Mouse (Mus musculus) left cerebral cortex, postnatal 14 days (tissue): ENCODE measurements around the gene Rasgrf1. TPM values are rescaled to one million over a fixed set of nuclear protein-coding genes. Genes with fewer than 3 reads are reported as not detected.

Experiments
- DNase-seq, 2 experiments: peaks; one replicate each; pipeline ENCODE4 v3.0.0; 2021 to 2022; ENCODE audit warnings: low spot score in 2 of 2, mixed read lengths in 1 of 2
- intact Hi-C: fragments of 180-260 bp; cut with DNase I; formaldehyde crosslinking; loops from one replicate; pipeline ENCODE4 v1.15.1; 2025
- total RNA-seq, 2 experiments: library from RNA; stranded (reverse); gene quantifications; 2 replicates each; pipeline ENCODE4 v1.2.3; 2021

The Rasgrf1 gene
- total RNA-seq, 2 experiments from 2014 or later, result 146 to 187 TPM

DNA sequence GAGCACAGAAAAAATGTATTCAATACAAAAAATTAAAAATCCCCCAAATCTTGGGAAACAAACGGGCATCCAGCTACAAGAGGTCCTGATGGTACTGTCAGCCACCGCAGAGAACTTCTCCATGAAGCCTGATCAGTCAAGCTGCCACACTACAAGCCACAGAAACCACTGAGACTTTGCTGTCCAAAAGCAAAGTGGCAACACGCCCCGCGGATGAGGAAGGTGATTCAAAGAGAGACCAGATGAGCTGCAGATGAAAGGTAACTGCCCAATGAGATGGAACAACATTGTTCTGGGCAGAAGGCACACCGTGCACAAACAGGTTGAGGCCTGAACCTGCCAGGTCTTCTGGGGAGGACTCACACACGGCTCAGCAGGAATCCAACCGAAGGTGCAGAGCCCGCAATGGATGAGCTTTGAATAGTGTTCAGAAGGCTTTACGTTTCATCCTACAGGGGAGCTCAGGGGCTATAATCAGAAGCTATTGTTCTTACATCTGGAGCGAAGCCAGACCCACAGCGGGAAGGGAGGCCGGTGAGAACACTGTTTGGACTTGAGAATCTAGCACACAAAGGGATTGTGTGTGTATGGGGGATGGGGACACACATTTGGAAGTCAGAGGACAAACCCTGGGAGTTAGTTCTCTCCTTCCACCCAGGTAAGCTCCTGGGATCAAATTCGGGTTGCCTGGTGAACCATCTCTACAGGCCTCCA lies 9.4 kb upstream of the Rasgrf1 start:
- DNase-seq, result no peak
- intact Hi-C loops, result no loop called here

DNA sequence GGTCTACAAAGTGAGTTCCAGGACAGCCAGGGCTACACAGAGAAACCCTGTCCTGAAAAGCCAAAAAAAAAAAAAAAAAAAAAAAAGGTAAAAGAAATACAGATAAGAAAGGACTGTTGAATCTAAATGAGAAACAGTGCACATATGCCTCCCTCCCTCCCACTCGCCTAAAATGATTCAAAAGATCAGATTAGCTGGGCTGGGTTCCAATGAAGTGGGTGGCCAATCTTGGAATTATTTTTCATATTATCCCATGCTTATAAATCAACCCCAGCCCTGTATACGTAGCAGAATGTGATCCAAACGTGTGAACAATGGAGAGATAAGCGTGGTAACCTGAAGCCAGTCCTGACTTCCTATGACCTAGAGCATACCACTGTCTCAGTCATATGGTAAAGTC lies 8.5 kb upstream of the Rasgrf1 start:
- DNase-seq, result peak in 1 of 2 experiments; percentile 3
- intact Hi-C loops, result no loop called here

DNA sequence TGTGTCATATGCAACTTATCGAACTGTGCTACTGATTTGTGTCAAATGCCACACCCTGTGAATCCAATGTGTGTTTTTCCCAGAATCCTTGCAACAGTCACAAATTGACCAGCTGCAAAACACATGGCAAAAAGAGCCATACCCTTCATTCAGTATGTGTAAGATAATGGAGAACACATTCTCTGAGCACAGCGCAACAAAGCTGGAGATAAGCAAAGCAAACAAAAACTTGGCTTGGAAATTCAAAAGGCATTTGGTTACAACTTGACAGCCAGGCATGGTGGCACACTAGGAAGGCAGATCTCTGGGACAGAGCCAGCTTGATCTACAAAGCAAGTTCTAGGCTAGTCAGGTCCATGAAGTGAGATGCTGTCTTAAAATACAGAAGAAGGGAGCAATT lies 6.9 kb upstream of the Rasgrf1 start:
- DNase-seq, result no peak
- intact Hi-C loops, result no loop called here

DNA sequence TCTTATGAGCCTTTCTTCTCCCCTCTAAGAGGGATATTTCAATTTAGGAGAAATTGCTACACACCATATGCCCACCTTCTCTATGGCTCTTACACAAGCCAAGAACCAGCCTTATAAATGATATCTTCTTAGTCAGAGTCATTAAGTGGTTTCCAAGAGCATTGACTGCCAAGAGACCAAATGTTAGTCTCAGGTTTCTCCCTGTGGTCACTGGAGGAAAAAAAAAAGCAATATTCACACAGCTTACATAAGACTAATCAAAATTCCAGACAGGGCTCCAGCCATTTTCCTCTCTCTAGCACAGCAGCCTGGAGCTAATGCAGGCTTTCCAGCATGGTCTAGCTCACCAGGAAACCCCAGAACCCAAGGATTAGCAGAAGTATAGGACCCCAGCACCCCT lies 3.1 kb upstream of the Rasgrf1 start:
- no peak for DNase-seq
- intact Hi-C loops, result loop anchor here (5.0 kb wide), 2 partner anchors 34 to 79 kb away; no protein-coding TSS in a partner anchor

DNA sequence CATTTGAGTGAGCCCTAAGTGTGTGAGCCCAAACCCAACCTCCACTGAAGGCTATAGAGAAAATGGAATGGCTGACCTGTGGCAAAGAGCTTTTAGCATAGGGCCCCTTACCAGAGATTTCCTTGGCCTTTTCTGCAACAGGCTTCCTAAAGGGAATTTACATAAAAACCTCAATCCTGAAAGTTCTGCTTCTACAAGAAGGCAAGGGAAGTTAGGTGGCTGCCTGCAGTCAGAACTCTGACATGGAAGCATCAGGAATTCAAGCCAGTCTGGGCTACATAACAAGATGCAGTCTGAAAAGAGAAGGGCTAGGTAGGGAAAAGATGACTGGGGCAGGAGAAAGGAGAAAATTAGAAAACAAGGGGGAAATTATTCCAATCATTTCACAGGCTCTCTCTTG lies 1.8 kb upstream of the Rasgrf1 start:
- intact Hi-C loops, result loop anchor here (5.0 kb wide), 2 partner anchors 36 to 81 kb away; no protein-coding TSS in a partner anchor
- DNase-seq, result no peak

DNA sequence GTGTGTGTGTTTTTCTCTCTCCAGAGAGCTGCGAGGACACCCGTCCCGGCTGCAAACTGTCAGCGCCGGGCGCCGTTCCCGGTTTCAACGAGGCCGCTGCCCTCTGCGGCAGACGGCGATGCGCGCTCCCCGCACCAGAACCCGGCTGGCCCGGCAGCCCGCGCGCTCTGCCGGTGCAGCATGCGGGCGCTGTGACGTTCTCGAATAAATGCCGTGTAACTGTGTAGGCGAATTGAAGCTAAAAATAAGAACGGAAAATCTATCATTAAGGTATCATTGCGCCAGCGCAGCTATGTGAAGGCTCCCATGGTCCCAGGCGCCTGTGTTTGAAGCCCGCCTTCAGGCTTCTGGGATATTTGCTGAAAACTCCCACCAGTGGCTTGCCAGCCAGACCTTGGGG lies 1.1 kb upstream of the Rasgrf1 start:
- intact Hi-C loops, result loop anchor here (5.0 kb wide), 2 partner anchors 36 to 81 kb away; no protein-coding TSS in a partner anchor

DNA sequence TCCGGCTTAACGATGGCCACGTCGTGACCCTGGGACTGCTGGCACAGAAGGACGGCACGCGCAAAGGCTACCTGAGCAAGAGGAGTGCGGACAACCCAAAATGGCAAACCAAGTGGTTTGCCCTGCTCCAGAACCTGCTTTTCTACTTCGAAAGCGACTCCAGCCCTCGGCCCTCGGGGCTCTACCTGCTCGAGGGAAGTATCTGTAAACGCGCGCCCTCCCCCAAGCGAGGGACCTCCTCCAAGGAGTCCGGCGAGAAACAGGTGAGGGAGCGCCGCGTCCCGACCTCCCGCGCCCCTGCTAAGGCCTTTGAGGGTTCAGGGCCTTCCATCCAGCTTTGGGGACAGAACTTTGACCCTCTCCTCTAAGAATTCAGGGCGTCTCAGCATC lies 298 bp downstream of the Rasgrf1 start:
- intact Hi-C loops, result no loop called here
- no peak for DNase-seq

More for the DNA sequence above, 1.1 kb upstream of the Rasgrf1 start:
- peak; percentile 68 to 83 for DNase-seq

DNA sequence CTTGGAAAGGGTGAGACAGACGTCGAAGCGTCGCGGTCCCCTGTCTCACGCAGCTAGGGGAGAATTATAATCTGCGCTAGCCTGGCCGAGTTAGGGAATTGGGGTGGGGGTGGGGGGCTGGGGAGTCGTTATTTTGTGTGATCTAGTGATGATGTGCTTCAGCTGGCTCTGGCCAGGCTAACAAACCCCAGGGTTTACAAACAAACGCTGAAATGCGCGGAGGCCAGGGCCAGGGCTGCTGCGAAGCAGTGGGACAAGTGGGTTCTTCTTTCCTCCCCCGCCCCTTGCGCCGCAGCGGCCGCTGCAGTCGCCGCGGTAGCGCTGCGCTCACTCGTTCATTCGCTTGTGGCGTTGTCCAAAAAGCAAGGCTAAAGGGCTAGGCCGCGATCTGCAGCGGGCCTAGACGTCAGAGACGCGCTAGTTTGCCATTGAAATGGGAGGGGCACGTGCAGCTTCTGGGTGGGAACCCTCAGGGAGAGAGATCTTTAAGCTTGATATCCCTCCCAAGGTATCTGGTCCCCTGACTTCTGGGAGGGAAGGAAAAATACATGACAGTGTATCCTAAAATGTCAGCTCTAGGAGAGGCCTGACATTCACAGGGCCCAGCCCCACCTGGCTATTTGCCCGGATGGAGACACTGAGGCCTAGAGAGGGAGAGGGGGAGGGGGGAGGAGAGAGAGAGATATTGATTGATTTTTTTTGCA lies 1.2 kb downstream of the Rasgrf1 start:
- DNase-seq, result peak in 1 of 2 experiments; percentile 42
- intact Hi-C loops, result no loop called here

DNA sequence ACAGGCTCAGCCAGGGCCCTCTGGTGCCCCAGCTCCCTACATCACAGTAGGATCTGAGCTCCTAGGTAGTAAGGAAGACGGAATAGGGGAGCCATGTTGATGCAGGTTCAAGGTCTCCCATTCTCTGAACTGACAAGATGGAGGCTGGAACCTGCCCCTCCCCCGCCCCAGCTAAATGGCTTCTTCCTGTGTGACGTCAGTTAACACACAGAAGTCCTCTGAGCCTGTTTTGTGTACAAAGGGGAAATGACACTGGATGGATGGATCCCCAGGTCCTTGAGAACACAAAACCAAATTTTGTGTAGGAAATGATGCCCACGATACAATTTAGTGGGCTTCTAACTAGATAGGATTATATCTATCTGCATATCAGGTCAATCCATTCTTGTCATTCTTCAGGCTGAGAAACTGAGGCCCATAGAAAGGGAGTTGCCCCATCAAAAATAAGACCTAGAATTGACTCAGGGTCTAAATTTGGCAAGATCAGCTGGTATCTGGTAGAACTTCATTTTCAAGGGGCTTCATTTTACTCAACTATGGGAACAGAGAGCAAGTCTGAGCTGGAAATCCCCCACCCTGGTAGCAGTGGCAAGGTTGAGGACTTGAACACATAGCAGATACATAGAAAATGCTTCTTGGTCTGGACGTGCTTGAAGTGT lies 2.3 kb downstream of the Rasgrf1 start:
- DNase-seq, result no peak
- intact Hi-C loops, result no loop called here

DNA sequence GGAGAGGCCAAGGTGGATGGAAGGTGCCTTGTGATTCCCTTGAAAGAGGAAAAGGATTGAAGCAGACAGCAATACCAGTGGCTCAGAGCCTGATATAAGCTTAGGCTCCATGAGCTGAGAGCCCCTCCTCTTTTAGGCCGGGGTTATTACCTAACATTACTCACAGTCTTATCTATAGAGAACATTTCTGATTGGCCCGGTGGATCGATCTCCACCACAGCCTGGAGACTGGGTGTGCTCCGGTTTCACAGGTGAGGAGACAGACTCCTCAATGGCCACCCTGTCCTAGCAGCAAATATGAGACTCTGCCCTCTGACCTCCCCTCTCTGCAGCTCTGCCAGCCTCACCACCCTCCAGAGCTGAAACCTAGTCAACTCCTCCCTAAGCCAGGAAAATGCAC lies 3.4 kb downstream of the Rasgrf1 start:
- DNase-seq, result no peak
- intact Hi-C loops, result no loop called here

DNA sequence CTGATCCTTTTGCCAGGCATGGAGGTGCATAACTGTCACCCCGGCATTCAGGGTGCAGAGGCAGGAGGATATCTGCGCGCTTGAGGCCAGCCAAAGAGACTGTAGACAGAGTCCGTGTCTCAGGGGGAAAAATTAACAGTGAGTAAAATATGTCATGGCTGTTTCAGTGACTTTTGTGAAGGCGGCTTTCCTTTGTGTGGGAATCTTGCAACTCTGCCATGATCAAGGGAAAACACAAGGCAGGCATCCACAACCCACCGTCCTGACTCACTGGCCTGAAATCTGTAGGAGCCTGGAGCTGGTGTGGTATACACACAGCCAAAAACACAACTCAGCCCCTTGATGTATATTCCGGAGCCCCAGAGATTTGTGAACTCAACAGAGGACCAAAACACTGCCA lies 6.8 kb downstream of the Rasgrf1 start:
- intact Hi-C loops, result no loop called here
- no peak for DNase-seq

DNA sequence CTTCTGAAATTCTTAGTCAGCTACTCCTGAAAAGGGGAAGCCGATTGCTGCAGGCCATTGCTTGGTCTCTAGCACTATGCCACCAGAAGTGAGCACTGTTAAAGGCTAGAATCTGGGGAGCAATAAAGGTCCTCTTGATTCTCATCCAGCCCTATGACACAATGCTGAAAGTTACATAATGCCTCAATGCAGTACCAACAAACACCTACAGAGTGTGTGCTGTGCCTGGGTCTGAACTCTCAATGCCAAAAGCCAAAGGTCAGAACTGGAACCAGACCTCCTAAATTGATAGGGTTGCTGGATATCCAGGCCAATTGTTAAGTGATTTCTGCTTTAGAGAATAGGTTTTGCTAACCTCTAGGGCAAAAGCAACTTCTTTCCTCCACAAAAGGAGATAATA lies 7.7 kb downstream of the Rasgrf1 start:
- intact Hi-C loops, result no loop called here
- DNase-seq, result no peak

DNA sequence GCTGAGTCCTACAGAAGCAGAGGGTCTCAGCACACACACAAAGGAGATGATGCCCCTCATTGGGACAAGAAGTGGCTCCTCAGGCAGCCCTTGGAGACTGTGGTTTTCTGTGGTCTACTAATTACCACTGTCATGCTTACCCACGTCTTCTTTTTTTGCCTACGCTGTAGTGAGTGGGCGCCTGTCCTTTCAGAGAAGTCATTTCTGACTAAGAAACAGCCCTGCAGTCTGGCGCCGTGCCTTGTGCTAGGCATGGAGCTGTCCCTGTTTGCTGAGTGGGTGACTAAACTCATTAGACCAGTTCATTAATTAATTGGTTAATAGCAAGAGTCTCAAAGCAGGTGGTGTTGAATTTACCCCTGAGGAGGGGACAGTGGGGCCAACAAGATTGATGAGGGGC lies 9.1 kb downstream of the Rasgrf1 start:
- intact Hi-C loops, result no loop called here
- peak; percentile 49 to 58 for DNase-seq

DNA sequence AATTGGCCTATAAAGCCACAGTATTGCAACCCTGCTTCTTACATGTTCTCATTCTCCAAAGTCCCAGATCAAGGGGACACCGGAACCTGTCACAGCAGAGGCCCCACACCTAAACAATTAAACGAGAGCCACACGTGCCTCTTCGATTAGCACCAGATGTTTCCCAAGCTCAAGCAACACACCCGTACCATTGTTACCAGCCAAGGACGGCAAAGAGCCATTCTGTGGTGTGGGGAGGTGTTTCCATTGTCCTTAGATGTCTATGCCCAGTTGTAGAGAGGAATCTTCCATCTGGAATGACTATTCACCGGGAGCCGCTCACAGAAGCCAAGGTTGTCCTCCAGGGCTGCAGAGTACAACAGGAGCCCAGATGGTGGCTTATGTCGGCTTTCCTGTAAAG lies 11.4 kb downstream of the Rasgrf1 start:
- DNase-seq, result no peak
- intact Hi-C loops, result loop anchor here (5.0 kb wide), 1 partner anchor 46 kb away; no protein-coding TSS in a partner anchor

DNA sequence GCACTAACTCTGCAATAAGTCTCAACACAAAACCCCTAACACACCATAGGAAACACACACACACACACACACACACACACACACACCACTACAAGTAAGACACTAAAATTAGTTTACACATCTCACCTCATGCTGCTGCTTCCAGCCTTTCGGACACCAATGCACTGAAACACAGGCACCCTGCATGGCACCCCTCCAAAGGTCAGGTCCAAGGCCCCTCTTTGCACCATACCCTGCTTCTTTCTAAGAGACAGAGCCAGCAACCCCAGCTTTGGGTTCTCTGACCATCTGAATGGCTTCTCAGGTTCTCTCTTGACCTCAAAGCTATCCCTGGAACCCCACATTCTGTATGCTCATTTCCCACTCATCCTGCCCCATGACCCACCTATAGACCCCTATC lies 13.0 kb downstream of the Rasgrf1 start:
- DNase-seq, result no peak
- intact Hi-C loops, result loop anchor here (5.0 kb wide), 1 partner anchor 45 kb away; no protein-coding TSS in a partner anchor

DNA sequence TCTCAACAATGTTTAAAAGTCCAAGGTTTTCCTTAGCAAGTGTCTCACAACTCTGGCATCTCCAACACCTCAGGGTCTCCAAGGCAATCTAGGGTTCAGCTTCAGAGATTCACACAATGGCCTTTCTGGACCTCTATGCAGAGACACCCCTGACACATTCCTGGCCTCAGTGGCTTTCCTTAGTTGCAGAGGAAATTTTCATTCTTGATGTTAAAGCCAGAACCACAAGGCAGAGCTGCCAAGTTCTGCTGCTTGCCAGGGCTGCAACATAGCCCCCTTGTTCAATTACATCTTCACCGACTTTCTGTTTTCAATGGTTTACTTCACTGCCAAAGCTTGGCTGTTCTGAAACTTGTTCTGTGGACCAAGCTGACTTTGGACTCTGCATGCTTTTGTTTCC lies 15.1 kb downstream of the Rasgrf1 start:
- DNase-seq, result no peak
- intact Hi-C loops, result loop anchor here (5.0 kb wide), 1 partner anchor 42 kb away; no protein-coding TSS in a partner anchor

DNA sequence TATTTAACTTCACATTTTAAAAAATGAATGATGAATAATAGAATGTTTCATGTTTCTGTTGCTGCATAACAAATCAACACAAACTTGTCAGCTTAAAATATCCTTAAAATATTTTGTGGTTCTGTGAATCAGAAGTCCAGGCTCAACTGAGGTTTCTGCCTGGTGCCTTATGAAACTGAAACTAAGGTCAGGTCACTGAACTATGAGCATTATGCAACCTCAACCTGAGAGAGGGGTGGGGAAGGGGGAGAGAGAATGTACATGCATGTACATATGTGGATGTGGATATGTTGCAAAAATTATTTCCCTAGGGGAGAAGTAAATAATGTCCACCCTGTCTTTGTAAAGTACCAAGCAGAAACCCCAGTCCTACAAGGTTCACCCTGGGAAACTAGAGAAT lies 18.8 kb downstream of the Rasgrf1 start:
- no peak for DNase-seq
- intact Hi-C loops, result no loop called here

DNA sequence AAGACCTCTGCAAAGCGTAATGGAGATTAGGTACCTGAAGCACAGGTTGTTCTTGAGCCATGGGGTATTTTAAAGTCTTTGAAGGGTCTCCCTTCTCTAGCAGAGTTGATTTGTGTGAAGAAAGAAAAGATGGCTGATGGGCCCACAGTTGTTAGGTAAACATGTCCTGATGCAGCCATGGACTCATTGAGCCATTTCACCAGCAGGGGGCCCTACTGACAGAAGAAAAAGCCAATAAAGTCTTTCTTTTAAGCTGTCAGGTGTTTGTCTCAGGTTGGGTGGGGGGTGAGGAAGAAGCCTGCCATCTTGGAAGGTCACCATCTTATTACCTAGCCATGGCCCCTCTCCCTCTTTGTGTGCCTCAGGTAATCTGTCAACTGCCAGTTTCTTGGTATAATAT lies 30.7 kb downstream of the Rasgrf1 start:
- no peak for DNase-seq
- intact Hi-C loops, result no loop called here

DNA sequence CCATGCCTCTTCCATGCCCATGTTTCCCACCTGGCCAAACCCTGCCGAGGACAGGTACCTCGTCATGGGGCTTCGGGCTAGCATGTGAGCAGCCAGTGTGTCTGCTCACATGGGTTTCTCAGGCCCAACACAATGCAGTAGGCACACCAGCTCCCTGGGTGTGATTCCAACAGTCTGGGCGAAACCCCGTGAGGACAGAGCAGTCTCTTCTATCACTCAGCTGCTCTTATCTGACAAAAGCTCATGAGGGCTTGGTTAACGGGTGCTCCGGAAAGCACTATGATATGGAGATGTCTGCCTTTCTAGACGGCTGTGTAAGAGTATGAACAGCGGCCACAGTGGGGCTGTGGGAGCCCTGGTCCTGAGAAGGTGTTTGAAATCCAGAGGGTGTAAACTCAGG lies 37.1 kb downstream of the Rasgrf1 start:
- DNase-seq, result no peak

DNA sequence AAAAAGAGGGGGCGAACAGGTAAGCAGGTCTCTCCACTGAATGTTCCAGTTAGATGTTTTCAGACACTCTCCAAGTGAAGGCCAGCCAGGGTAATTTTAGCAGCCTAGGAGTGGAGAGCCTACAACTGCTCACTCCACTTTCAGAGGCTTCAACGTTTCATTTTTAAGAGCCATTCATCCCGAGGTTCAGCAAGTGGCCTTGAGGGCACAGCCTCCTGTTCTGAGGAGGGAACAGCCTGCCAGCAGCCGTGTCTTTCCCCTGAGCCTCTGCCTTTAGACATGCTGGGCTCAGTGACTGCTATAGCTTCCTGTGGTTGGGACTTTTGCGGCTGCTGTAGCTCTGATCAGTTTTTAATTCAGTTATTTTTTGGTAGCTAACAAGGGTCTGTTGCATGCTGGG lies 38.9 kb downstream of the Rasgrf1 start:
- DNase-seq, result no peak
- intact Hi-C loops, result no loop called here

More for the DNA sequence above, 37.1 kb downstream of the Rasgrf1 start:
- intact Hi-C loops, result no loop called here
